Mouse (Mus musculus): ENCODE measurements at regions not wholly inside any gene's neighbourhood (a gene's known extent, or its start where the extent isn't known, plus 50 kb on each side); places are given as distances from the start of the nearest gene placed in this dataset.
A peak's percentile ranks its signal among the peaks of the same experiment; 100 is the strongest.

DNA sequence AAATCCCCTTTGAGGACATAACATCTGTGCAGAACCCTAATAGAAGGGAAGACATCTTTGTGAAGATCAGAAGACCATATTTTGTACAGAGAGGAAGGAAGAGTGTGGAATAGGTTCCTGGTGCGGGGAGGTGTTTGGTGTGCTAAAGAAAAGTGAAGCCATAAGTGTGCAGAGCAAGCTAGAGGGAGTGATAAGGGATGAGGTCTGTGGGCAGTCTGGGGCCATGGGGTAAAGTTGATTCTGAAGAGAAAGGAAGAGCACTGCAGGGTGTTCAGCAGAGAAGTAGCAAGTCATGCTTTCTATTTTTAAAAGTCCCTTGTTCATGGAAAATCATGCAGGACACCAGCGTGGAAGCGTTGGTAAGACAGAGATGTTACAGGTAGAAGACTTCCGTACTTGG, 161.8 kb upstream of the Tll1 start:
- H3K4me3 ChIP-seq (replicated peaks; ENCODE audit: low read length), result no peak overlapping the region
- TF ChIP-seq POU5F1 (IDR thresholded peaks at IDR 0.05; ENCODE audit: borderline replicate concordance, low read length), result no peak
- TF ChIP-seq CTCF (conservative IDR thresholded peaks at IDR 0.05; ENCODE audit: low read length), result no peak
- TF ChIP-seq NANOG (IDR thresholded peaks at IDR 0.05; ENCODE audit: borderline replicate concordance, low read length), result no peak
- H3K4me1 ChIP-seq (replicated peaks; ENCODE audit: low read depth, low read length), result peaks cover 59% of the 10 kb centered on the region
- no peaks in the 10 kb centered on the region for H3K9me3 ChIP-seq (ENCODE audit: low read length)
- H3K36me3 ChIP-seq (ENCODE audit: insufficient read depth, low read length), result no peaks in the 10 kb centered on the region
- no peaks in the 10 kb centered on the region for H3K27me3 ChIP-seq (ENCODE audit: insufficient read depth, low read length)

DNA sequence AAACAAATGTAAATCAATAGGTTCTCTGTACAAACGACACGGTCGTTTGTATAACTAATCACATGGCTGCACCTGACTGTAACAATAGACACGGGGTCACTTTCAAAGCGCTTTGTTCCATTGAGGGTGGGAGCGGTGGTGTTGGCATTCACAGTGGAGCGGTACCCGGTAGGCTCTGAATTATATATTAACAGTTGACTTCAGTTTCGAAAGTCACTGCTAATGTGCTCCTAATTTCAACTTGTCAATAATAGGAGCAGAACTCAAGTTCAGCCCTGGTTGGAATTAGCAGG, 160.8 kb upstream of the Tll1 start:
- TF ChIP-seq POU5F1 (IDR thresholded peaks at IDR 0.05; ENCODE audit: borderline replicate concordance, low read length), result no peak
- no peak for TF ChIP-seq CTCF (conservative IDR thresholded peaks at IDR 0.05; ENCODE audit: low read length)
- TF ChIP-seq NANOG (IDR thresholded peaks at IDR 0.05; ENCODE audit: borderline replicate concordance, low read length), result no peak
- Histone ChIP-seq H3K36me3 (ENCODE audit: insufficient read depth, low read length) (no peaks in the 10 kb centered on the region), H3K9me3 (ENCODE audit: low read length) (no peaks in the 10 kb centered on the region), H3K4me1 (replicated peaks; ENCODE audit: low read depth, low read length) (peaks cover 59% of the 10 kb centered on the region), H3K4me3 (replicated peaks; ENCODE audit: low read length) (no peak overlapping the region), H3K27me3 (ENCODE audit: insufficient read depth, low read length) (no peaks in the 10 kb centered on the region)

GRCm38 (mm10) chr8:64366226-64366973, 160.3 kb upstream of the Tll1 start:
- H3K36me3 ChIP-seq (ENCODE audit: insufficient read depth, low read length), result no peaks in the 10 kb centered on the region
- no peaks in the 10 kb centered on the region for H3K9me3 ChIP-seq (ENCODE audit: low read length)
- no peaks in the 10 kb centered on the region for H3K27me3 ChIP-seq (ENCODE audit: insufficient read depth, low read length)
- H3K4me3 ChIP-seq (replicated peaks; ENCODE audit: low read length), result no peak overlapping the region
- TF ChIP-seq POU5F1 (IDR thresholded peaks at IDR 0.05; ENCODE audit: borderline replicate concordance, low read length) (no peak), NANOG (IDR thresholded peaks at IDR 0.05; ENCODE audit: borderline replicate concordance, low read length) (no peak; the same call in 1 of the 2 replicates), CTCF (conservative IDR thresholded peaks at IDR 0.05; ENCODE audit: low read length) (no peak)
- H3K4me1 ChIP-seq (replicated peaks; ENCODE audit: low read depth, low read length), result peaks cover 59% of the 10 kb centered on the region

DNA sequence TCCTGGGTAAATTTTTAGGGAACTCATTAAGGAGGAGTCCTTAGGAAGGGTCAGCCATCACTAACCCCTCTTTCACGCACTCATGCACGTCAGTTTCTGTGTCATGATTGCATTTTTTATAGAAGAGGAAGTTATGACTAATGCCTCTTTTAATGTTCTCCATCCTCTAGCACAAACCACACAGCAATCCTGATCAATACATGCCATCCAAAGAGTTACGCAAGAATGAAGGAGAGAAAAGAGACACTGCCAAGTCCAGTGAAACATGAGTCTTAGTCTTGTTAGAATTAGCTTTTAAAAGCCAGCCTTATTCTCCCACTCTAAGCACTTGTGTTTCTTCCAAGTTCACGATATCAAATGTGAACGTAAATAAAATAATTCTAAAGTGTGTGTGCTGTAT, 151.0 kb upstream of the Tll1 start:
- no peaks in the 10 kb centered on the region for H3K36me3 ChIP-seq (ENCODE audit: insufficient read depth, low read length)
- no peaks in the 10 kb centered on the region for H3K9me3 ChIP-seq (ENCODE audit: low read length)
- no peaks in the 10 kb centered on the region for H3K27me3 ChIP-seq (ENCODE audit: insufficient read depth, low read length)
- no peak overlapping the region for H3K4me3 ChIP-seq (replicated peaks; ENCODE audit: low read length)
- no peaks in the 10 kb centered on the region for H3K4me1 ChIP-seq (replicated peaks; ENCODE audit: low read depth, low read length)
- no peak for TF ChIP-seq NANOG (IDR thresholded peaks at IDR 0.05; ENCODE audit: borderline replicate concordance, low read length)
- TF ChIP-seq POU5F1 (IDR thresholded peaks at IDR 0.05; ENCODE audit: borderline replicate concordance, low read length), result no peak
- no peak for TF ChIP-seq CTCF (conservative IDR thresholded peaks at IDR 0.05; ENCODE audit: low read length)

DNA sequence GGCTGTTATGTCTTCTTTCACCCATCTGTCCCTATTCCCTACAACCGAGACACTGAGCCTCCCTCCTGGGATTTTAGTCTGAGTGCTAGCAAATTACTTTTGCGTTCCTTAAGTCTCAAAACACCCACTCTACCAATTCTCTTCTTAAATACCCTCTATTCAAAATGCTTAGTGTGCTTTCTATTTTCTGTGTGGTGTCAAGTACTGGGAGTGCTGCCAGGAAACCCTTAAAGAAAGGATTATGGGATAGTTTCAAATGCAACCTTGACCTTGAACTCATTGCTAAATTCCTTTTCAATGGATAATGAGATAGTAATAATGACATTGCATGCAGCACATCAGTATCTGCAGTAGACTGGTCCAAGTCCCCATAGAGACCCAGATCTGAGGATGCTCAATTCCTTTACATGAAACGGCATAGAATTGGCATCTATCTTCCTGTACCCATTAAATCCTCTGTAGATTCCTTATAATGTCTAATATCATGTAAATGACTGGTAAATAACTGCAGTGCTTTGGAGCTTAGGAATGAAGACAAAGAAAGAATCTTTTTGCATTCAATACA, 142.1 kb upstream of the Tll1 start:
- Histone ChIP-seq H3K4me1 (replicated peaks; ENCODE audit: low read depth, low read length) (peaks cover 22% of the 10 kb centered on the region), H3K36me3 (ENCODE audit: insufficient read depth, low read length) (0 out of 2 replicates have a peak, but pooled peaks cover 3% of the 10 kb centered on the region), H3K4me3 (replicated peaks; ENCODE audit: low read length) (no peak overlapping the region), H3K27me3 (ENCODE audit: insufficient read depth, low read length) (no peaks in the 10 kb centered on the region), H3K9me3 (ENCODE audit: low read length) (no peaks in the 10 kb centered on the region)
- TF ChIP-seq CTCF (conservative IDR thresholded peaks at IDR 0.05; ENCODE audit: low read length) (no peak), NANOG (IDR thresholded peaks at IDR 0.05; ENCODE audit: borderline replicate concordance, low read length) (peak; percentile 38; the same call in 1 of the 2 replicates)

GRCm38 (mm10) chr8:64347490-64347889, 141.4 kb upstream of the Tll1 start:
- TF ChIP-seq CTCF (conservative IDR thresholded peaks at IDR 0.05; ENCODE audit: low read length) (no peak), NANOG (IDR thresholded peaks at IDR 0.05; ENCODE audit: borderline replicate concordance, low read length) (no peak), POU5F1 (IDR thresholded peaks at IDR 0.05; ENCODE audit: borderline replicate concordance, low read length) (no peak)
- Histone ChIP-seq H3K36me3 (ENCODE audit: insufficient read depth, low read length) (0 out of 2 replicates have a peak, but pooled peaks cover 3% of the 10 kb centered on the region), H3K4me1 (replicated peaks; ENCODE audit: low read depth, low read length) (peaks cover 27% of the 10 kb centered on the region), H3K4me3 (replicated peaks; ENCODE audit: low read length) (no peak overlapping the region), H3K9me3 (ENCODE audit: low read length) (no peaks in the 10 kb centered on the region), H3K27me3 (ENCODE audit: insufficient read depth, low read length) (no peaks in the 10 kb centered on the region)

GRCm38 (mm10) chr8:64346428-64346827, 140.4 kb upstream of the Tll1 start:
- Histone ChIP-seq H3K27me3 (ENCODE audit: insufficient read depth, low read length) (no peaks in the 10 kb centered on the region), H3K4me3 (replicated peaks; ENCODE audit: low read length) (no peak overlapping the region), H3K9me3 (ENCODE audit: low read length) (no peaks in the 10 kb centered on the region), H3K4me1 (replicated peaks; ENCODE audit: low read depth, low read length) (peaks cover 38% of the 10 kb centered on the region), H3K36me3 (ENCODE audit: insufficient read depth, low read length) (0 out of 2 replicates have a peak, but pooled peaks cover 3% of the 10 kb centered on the region)
- no peak for TF ChIP-seq CTCF (conservative IDR thresholded peaks at IDR 0.05; ENCODE audit: low read length)
- no peak for TF ChIP-seq POU5F1 (IDR thresholded peaks at IDR 0.05; ENCODE audit: borderline replicate concordance, low read length)
- no peak for TF ChIP-seq NANOG (IDR thresholded peaks at IDR 0.05; ENCODE audit: borderline replicate concordance, low read length)

GRCm38 (mm10) chr8:64344933-64345332, 138.9 kb upstream of the Tll1 start:
- TF ChIP-seq CTCF (conservative IDR thresholded peaks at IDR 0.05; ENCODE audit: low read length), result no peak
- TF ChIP-seq POU5F1 (IDR thresholded peaks at IDR 0.05; ENCODE audit: borderline replicate concordance, low read length), result no peak
- TF ChIP-seq NANOG (IDR thresholded peaks at IDR 0.05; ENCODE audit: borderline replicate concordance, low read length), result no peak
- Histone ChIP-seq H3K27me3 (ENCODE audit: insufficient read depth, low read length) (no peaks in the 10 kb centered on the region), H3K9me3 (ENCODE audit: low read length) (no peaks in the 10 kb centered on the region), H3K4me1 (replicated peaks; ENCODE audit: low read depth, low read length) (peaks cover 39% of the 10 kb centered on the region), H3K4me3 (replicated peaks; ENCODE audit: low read length) (no peak overlapping the region), H3K36me3 (ENCODE audit: insufficient read depth, low read length) (0 out of 2 replicates have a peak, but pooled peaks cover 3% of the 10 kb centered on the region)
